Mouse (Mus musculus) liver, embryonic 16.5 days (tissue): ENCODE data around the gene BC003965. TPM values are rescaled to one million over a fixed set of nuclear protein-coding genes. Genes with fewer than 3 reads are reported as not detected.
A peak's percentile ranks its signal among the peaks of the same experiment; 100 is the strongest.

Source experiments
- ATAC-seq: fragments of 200-750 bp; cut with Nextera tagmentation; 2 replicates; pipeline ENCODE4 v1.8.0; 2017; ENCODE audit warnings: low read depth, mild to moderate bottlenecking, moderate number of reproducible peaks, moderate library complexity
- H3K27ac ChIP-seq: fragments of 300-500 bp; sonication (generic); 2 replicates; pipeline ENCODE4 v1.5.1; 2014; ENCODE audit warnings: mild to moderate bottlenecking, low read length
- H3K27me3 ChIP-seq: fragments of 300-500 bp; sonication (generic); 2 replicates; pipeline ENCODE4 v1.6.1; 2014; ENCODE audit warnings: low read depth, low read length, mixed read lengths; ENCODE audit not compliant: control insufficient read depth, insufficient read depth
- H3K36me3 ChIP-seq: fragments of 300-500 bp; sonication (generic); 2 replicates; pipeline ENCODE4 v1.6.1; 2014; ENCODE audit warnings: mild to moderate bottlenecking; ENCODE audit not compliant: control insufficient read depth, insufficient read depth
- H3K4me1 ChIP-seq: fragments of 300-500 bp; sonication (generic); 2 replicates; pipeline ENCODE4 v1.6.1; 2014; ENCODE audit warnings: low read depth, low read length, mixed read lengths; ENCODE audit not compliant: control insufficient read depth
- H3K4me2 ChIP-seq: fragments of 300-500 bp; sonication (generic); 2 replicates; pipeline ENCODE4 v1.6.1; 2014; ENCODE audit warnings: low read depth, low read length, mixed read lengths
- H3K4me3 ChIP-seq: fragments of 300-500 bp; sonication (generic); 2 replicates; pipeline ENCODE4 v1.5.1; 2014; ENCODE audit warnings: low read depth, mild to moderate bottlenecking, low read length
- H3K9ac ChIP-seq: fragments of 300-500 bp; sonication (generic); 2 replicates; pipeline ENCODE4 v1.6.1; 2014; ENCODE audit warnings: low read depth, low read length
- H3K9me3 ChIP-seq: fragments of 300-500 bp; sonication (generic); replicated peaks from 2 replicates; pipeline ENCODE4 v1.6.1; 2016; ENCODE audit warnings: low read length; ENCODE audit not compliant: control insufficient read depth
- WGBS: fragments of 180-500 bp; shearing (Covaris S2); extraction: QIAGEN DNeasy Blood & Tissue Kit; methylation state at CpG from one replicate; pipeline ENCODE4 v1.1.7; 2014; ENCODE audit not compliant: insufficient replicate concordance; 5-methylcytosine and 5-hydroxymethylcytosine counted together
- polyA plus RNA-seq: library from polyadenylated mRNA; unstranded; fragments of >200 nt; fragmentation: Nextera tagmentation; extraction: Ambion mirVana; gene quantifications from 2 replicates; pipeline ENCODE4 v1.2.1, GENCODE M21; 2015

The BC003965 gene
- polyA plus RNA-seq, 1 experiment from 2014 or later, result 14.2 TPM

GRCm38 (mm10) chr17:25172558-25172957 is 11.8 kb upstream of the BC003965 start:
- Histone ChIP-seq H3K9ac (no peak overlapping the region), H3K27me3 (peaks cover 2% of the 10 kb centered on the region), H3K4me1 (peaks cover 9% of the 10 kb centered on the region), H3K36me3 (no peaks in the 10 kb centered on the region), H3K27ac (no peak overlapping the region), H3K4me2 (no peak overlapping the region), H3K4me3 (no peak overlapping the region), H3K9me3 (no peaks in the 10 kb centered on the region)
- WGBS, result 55% methylated on average over 3 of the region's 3 CpGs
- no peak for ATAC-seq

- WGBS, result 43% methylated on average over 9 of the region's 9 CpGs
- H3K4me2 ChIP-seq, result no peak within 1 kb of the TSS
- H3K4me1 ChIP-seq, result peaks cover 9% of the 10 kb centered on the region
- H3K9me3 ChIP-seq, result no peaks in the 10 kb centered on the region
- no peak within 1 kb of the TSS for H3K9ac ChIP-seq
- ATAC-seq, result no peak
- peaks cover 5% of the 10 kb centered on the region for H3K27me3 ChIP-seq
- H3K4me3 ChIP-seq, result no peak within 1 kb of the TSS
- no peaks in the 10 kb centered on the region for H3K36me3 ChIP-seq
- H3K27ac ChIP-seq, result no peak within 1 kb of the TSS
Measured at GRCm38 (mm10) chr17:25175411-25175810, 8.9 kb upstream of the BC003965 start, which contains the start of gene Gm38655. Gene Gm38655 (minus strand): TSS chr17:25175471.

- Histone ChIP-seq H3K9ac (no peak overlapping the region), H3K9me3 (no peaks in the 10 kb centered on the region), H3K4me2 (peak overlapping the region; percentile 98; the same call in 1 of the 2 replicates), H3K4me3 (no peak overlapping the region; the same call in 1 of the 2 replicates), H3K27me3 (no peaks in the 10 kb centered on the region; the same call in 1 of the 2 replicates), H3K4me1 (peaks cover 32% of the 10 kb centered on the region), H3K27ac (no peak overlapping the region), H3K36me3 (no peaks in the 10 kb centered on the region)
- ATAC-seq, result no peak
Measured at GRCm38 (mm10) chr17:25183232-25183631, 1.1 kb upstream of the BC003965 start.

- ATAC-seq, result 0 out of 2 replicates have a peak, but pooled peaks have one; percentile 18
- H3K9ac ChIP-seq, result peak overlapping the region; percentile 84
- H3K9me3 ChIP-seq, result no peaks in the 10 kb centered on the region
- H3K4me2 ChIP-seq, result peak overlapping the region; percentile 98
- peak overlapping the region; percentile 93 for H3K27ac ChIP-seq
- peaks cover 37% of the 10 kb centered on the region for H3K4me1 ChIP-seq
- WGBS, result 2% methylated on average over 17 of the region's 17 CpGs
- H3K36me3 ChIP-seq, result no peaks in the 10 kb centered on the region
- peak overlapping the region; percentile 96 for H3K4me3 ChIP-seq
- H3K27me3 ChIP-seq, result no peaks in the 10 kb centered on the region; the same call in 1 of the 2 replicates
Measured at GRCm38 (mm10) chr17:25184961-25185360, 607 bp downstream of the BC003965 start.

- Histone ChIP-seq H3K4me2 (peak overlapping the region; percentile 83), H3K4me3 (peak overlapping the region; percentile 83), H3K36me3 (no peaks in the 10 kb centered on the region), H3K27ac (peak overlapping the region; percentile 72), H3K27me3 (no peaks in the 10 kb centered on the region), H3K4me1 (peaks cover 37% of the 10 kb centered on the region), H3K9ac (peak overlapping the region; percentile 78), H3K9me3 (no peaks in the 10 kb centered on the region)
- no peak for ATAC-seq
- 6% methylated on average over 11 of the region's 11 CpGs for WGBS
Measured at GRCm38 (mm10) chr17:25187784-25188149, 3.4 kb downstream of the BC003965 start.

GRCm38 (mm10) chr17:25188150-25189031 is 4.0 kb downstream of the BC003965 start, which contains the start of gene Unkl:
Gene Unkl (plus strand): TSS chr17:25188397.
- Histone ChIP-seq H3K9me3 (no peaks in the 10 kb centered on the region), H3K27me3 (no peaks in the 10 kb centered on the region), H3K36me3 (no peaks in the 10 kb centered on the region), H3K4me3 (peak within 1 kb of the TSS; percentile 83), H3K4me2 (peak within 1 kb of the TSS; percentile 83), H3K27ac (peak within 1 kb of the TSS; percentile 72), H3K9ac (peak within 1 kb of the TSS; percentile 78), H3K4me1 (peaks cover 34% of the 10 kb centered on the region)
- WGBS, result under 1% methylated on average over 103 of the region's 104 CpGs
- peak; percentile 28 for ATAC-seq

GRCm38 (mm10) chr17:25189091-25189490 is 4.7 kb downstream of the BC003965 start:
- H3K36me3 ChIP-seq, result no peaks in the 10 kb centered on the region
- H3K4me1 ChIP-seq, result peaks cover 27% of the 10 kb centered on the region
- peak overlapping the region; percentile 72 for H3K27ac ChIP-seq
- ATAC-seq, result no peak
- H3K4me3 ChIP-seq, result peak overlapping the region; percentile 83
- WGBS, result 7% methylated on average over 15 of the region's 16 CpGs
- H3K4me2 ChIP-seq, result peak overlapping the region; percentile 83
- H3K9ac ChIP-seq, result peak overlapping the region; percentile 78
- H3K9me3 ChIP-seq, result no peaks in the 10 kb centered on the region
- H3K27me3 ChIP-seq, result no peaks in the 10 kb centered on the region

- H3K27me3 ChIP-seq, result no peaks in the 10 kb centered on the region
- H3K4me3 ChIP-seq, result no peak overlapping the region
- peaks cover 11% of the 10 kb centered on the region for H3K36me3 ChIP-seq
- no peaks in the 10 kb centered on the region for H3K4me1 ChIP-seq
- no peaks in the 10 kb centered on the region for H3K9me3 ChIP-seq
- H3K27ac ChIP-seq, result no peak overlapping the region
- no peak for ATAC-seq
- no peak overlapping the region for H3K9ac ChIP-seq
- H3K4me2 ChIP-seq, result no peak overlapping the region
- WGBS, result 70% methylated on average over 4 of the region's 4 CpGs
Measured at GRCm38 (mm10) chr17:25202401-25202800, 18.0 kb downstream of the BC003965 start.

- no peak for ATAC-seq
- no peak overlapping the region for H3K9ac ChIP-seq
- H3K4me3 ChIP-seq, result no peak overlapping the region
- H3K36me3 ChIP-seq, result peaks cover 5% of the 10 kb centered on the region; the same call in 1 of the 2 replicates
- H3K27me3 ChIP-seq, result no peaks in the 10 kb centered on the region
- H3K4me1 ChIP-seq, result no peaks in the 10 kb centered on the region
- 79% methylated on average over 4 of the region's 4 CpGs for WGBS
- no peaks in the 10 kb centered on the region for H3K9me3 ChIP-seq
- H3K4me2 ChIP-seq, result no peak overlapping the region
- H3K27ac ChIP-seq, result no peak overlapping the region
Measured at GRCm38 (mm10) chr17:25210006-25210405, 25.7 kb downstream of the BC003965 start.
